Mouse (Mus musculus) stomach, postnatal 0 days (tissue): ENCODE data around the gene Ppm1h.

ENCODE experiments used
- CTCF ChIP-seq: IDR thresholded peaks from 2 replicates; pipeline ENCODE4 v1.5.1; 2016; ENCODE audit warnings: antibody characterized with exemption, low read depth, mild to moderate bottlenecking, moderate library complexity
- EP300 ChIP-seq: optimal IDR thresholded peaks from 2 replicates; pipeline ENCODE3; 2016; ENCODE audit warnings: antibody characterized with exemption

DNA sequence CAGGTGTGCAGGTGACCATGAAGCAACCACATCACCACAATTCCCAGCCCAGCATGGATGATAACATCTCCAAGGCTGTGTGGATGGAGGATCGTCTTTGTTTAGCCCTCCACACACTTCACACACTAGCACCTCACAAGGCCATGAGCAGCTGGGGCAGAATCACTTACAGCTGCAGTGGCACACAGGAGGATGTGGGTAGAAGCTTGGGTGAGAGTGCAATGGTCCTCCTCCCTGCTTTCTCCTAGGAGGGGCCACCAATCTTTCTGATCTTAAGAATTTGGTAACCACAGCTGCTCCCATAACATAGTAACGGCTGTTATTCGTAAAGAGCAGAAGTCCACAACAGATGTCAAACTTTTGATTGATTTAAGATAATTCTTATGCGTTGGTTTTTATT lies 26.6 kb upstream of the Ppm1h start:
- no peak for TF ChIP-seq CTCF
- TF ChIP-seq EP300 = no peak
